Mouse (Mus musculus): Measurements from ENCODE around the gene Golgb1.
A peak's percentile ranks its signal among the peaks of the same experiment; 100 is the strongest.
"Not testable (repeated sequence)": the region's sequence is repeated elsewhere in the genome, so short reads cannot be mapped to it uniquely, and the experiment has no call there.

The Golgb1 gene

DNA sequence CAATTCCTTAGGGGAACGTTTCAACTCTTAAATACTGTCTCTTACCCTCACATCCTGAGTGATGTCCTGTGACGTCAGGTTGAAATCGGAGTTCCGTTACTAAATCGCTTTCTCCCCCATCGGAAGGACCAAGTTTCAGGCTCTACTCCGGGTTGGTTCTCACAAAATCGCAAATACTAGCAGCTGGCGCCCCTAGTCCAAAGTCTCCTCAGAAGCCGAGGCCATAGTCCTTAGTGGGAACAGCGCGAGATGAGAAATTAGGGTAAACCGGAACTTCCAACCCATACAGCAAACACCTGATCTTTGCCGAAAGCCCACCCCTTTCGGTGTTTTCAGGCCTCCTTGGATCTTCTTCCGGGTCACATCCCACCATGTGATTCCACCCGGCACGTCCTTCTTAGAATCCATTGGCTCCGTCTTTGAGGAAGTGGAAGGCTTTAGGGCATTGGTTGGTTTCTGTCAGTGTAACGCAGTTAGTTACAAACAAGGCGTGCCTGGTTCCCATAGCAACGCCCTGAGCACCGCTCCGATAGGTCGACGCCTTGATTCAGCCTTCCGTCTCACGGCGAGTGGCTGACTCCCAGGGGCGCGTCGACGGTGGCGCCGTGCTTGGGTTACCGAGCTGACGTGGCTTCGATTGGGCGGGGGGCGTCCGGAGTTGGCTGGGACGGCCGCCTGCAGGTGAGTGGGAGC, at the start of gene Golgb1, which contains the start of gene Eaf2:
Gene Golgb1, plus strand, starts transcription at position 558 of the 693 bp plus-strand sequence.
Gene Eaf2, minus strand, starts transcription at position 421 of the 693 bp plus-strand sequence.
- peak; percentile 100 for DNase-seq (ENCODE audit: low spot score)

DNA sequence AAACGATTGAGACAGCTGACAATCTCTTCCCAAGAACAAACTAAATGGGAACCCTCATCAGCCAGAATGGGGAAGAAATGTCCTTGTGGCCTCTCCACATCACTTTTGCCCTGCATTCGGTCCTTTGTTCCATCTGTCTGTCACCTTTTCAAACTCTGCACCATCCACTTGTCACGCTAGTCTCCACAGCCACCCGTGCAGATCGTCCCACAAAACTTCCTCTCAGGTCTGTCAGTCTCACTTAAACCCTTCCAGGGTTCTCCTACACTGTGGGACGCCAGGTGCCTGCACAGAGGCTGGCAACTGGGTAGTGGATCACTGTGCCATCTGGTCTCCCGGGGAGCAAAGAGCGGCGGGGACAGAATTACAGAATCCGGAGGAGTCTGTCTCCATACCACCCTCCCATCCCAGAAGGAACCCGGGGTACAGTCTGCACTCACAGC, 47.3 kb upstream of the Golgb1 start:
- DNase-seq (ENCODE audit: low spot score), result peak; percentile 5

DNA sequence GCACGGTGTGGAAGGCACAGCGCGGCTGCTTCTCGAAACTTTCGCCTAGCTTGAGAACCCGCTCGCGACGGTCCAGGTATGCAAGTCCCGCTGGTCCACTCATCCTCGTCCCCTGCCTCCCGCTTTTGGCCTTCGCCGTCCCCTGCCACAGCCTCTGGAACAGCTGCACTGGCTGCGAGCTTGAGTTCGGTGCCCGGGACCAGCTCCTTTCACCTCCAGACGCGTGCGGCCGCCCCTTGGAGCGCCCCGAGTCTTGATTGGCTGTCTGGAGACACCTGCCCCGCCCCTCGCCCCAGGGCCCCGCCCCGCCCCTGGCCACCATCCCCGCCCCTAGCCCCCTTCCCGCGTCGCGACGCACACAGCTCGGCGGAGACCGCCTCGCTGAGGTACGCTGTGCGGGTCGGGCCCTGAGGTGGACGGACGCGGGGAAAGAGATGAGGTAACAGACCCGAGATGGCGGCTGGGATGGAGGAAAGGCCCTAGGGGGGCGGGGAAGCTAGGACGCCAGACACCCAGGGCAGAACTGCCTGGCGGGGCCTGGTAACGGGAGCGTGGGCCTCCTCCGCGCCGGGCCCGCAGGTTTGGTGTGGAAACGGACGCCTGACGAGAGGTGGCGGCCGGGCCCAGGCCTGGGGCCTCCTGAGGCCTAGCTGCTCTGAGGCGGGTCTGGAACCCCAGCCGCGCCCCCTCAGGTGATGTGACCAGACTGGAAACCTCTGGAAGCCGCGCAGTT, 46.7 kb upstream of the Golgb1 start, which contains the start of gene Iqcb1:
Gene Iqcb1, plus strand, starts transcription at position 332 of the 733 bp plus-strand sequence.
- peak; percentile 91 for DNase-seq (ENCODE audit: low spot score)

DNA sequence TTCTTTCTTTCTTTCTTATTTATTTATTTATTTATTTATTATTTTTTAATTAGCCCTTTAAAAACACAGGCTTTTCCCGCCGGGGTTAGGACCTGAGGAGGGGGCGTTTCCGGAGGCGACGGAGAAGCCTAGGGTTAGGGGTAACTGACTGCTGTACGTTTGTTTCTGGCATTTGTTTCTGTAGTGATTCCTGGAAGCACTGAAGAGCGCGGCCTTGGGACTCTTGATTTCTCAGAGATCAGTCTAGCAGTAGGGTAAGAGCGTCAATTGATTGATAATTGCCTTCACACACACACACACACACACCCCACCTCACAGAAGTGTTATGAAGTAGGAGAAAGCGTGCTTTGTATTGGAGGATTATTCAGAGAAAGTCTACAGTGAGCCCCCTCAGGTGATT, 46.1 kb upstream of the Golgb1 start:
- DNase-seq (ENCODE audit: low spot score), result peak; percentile 55

DNA sequence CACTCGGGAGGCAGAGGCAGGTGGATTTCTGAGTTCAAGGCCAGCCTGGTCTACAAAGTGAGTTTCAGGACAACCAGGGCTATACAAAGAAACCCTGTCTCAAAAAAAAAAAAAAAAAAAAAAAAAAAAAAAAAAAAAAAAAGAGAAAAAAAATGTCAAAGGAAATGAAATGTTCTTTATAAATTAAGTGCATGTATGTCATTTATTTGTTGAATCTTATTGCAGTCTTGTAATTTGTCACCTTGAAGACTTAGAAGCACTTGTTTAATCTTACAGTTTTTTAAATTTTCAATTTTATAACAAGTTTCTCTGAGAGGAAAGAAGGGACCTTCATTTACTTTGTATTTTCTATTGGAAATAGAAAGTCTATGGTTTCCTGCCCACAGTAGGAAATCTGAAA, 28.0 kb upstream of the Golgb1 start:
- DNase-seq (ENCODE audit: low spot score), result not testable (repeated sequence)

- no peak for DNase-seq (ENCODE audit: low spot score)
These were observed 23.7 kb upstream of the Golgb1 start for GRCm38 (mm10) chr16:36851202-36851601.

DNA sequence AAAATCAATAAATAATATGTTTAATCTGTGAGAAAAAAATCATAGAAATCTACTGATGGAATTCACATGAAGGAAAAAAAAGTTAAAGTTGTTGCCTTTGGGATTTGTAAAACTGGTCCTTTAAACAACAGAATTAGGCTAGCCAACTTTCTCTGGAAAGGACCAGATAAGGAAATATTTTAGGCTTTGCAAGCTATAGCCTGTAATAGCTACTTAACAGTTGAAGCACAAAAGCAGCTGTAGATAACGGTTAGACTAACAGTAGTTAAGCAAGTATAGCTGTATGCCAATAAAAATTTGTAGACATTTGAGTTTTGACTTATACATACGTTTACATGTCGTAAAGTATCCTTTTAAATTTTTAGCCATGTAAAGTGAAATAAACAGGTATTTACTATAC, 11.4 kb upstream of the Golgb1 start:
- no peak for DNase-seq (ENCODE audit: low spot score)

DNA sequence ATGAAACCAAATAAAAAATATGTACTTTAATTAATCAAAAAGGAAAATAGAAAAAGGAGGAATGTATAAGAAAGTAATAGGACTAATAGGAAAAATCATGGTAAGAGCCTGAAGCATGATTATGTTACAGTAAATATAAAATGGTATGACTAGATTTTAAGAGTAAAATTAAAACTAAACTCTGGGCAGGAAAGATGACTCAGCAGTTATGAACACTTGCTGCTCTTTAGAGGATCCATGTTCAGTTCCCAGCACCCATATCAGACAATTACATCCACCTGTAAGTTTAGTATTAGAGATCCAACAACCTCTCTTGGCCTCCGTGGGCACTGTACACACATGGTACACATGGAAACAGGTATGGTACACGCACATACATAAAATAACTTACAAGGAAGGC, 5.5 kb upstream of the Golgb1 start:
- DNase-seq (ENCODE audit: low spot score), result no peak

DNA sequence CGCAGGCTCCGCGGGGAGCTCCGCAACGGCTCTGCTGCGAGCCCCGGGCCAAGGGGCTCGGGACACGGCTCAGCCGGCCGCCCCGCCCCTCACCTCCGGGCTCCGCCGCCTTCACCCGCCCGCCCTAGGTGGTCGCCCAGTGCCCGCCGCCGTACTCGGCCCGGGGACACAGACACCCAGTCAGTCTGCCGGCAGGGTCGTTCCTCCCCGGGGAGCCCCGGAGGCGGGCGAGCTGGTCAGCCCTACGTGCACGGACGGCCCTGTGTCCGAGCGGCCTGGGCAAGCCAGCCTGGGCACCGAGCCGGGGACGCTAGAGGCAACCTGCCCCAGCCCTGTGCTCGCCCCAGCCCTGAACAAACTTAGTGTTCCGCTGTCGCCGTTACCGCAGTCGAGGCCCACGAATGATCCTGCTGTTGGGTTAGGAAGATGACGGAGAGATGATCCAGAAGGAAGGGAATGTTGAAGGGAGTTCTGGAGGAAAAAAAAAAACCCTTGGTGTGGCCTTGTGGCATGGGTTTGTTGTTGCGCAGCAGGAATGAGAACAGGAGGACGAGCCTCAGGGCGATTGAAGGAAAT, 424 bp downstream of the Golgb1 start:
- peak; percentile 40 for DNase-seq (ENCODE audit: low spot score)

- DNase-seq (ENCODE audit: low spot score), result peak; percentile 16
These were observed 2.4 kb downstream of the Golgb1 start for GRCm38 (mm10) chr16:36877316-36877715.

GRCm38 (mm10) chr16:36882737-36883343, 7.9 kb downstream of the Golgb1 start:
- DNase-seq (ENCODE audit: low spot score), result no peak

GRCm38 (mm10) chr16:36884881-36885280, 9.9 kb downstream of the Golgb1 start:
- DNase-seq (ENCODE audit: low spot score), result peak; percentile 57

- DNase-seq (ENCODE audit: low spot score), result no peak
These were observed 11.0 kb downstream of the Golgb1 start for GRCm38 (mm10) chr16:36885912-36886311.

- DNase-seq (ENCODE audit: low spot score), result no peak
These were observed 12.6 kb downstream of the Golgb1 start for GRCm38 (mm10) chr16:36887546-36887945.

DNA sequence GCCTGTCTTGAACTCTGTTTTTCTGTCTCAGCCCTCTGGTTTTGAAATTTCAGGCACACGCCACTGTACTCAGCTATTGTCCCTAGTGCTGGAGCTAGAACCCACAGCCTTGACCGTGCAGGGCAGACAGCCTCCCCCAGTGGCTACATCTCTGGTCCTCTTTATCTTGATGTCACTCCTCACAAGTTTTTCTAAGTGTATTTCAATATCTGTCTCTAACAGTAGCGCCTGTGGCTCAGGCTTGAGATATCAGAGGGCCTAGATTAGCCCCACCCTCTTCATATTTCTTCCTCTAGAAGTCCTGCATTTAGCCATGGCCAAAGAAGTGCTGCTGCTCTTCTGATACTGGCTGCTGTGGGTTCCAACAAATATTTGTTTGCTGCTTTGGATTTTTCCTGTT, 15.6 kb downstream of the Golgb1 start:
- DNase-seq (ENCODE audit: low spot score), result no peak

DNA sequence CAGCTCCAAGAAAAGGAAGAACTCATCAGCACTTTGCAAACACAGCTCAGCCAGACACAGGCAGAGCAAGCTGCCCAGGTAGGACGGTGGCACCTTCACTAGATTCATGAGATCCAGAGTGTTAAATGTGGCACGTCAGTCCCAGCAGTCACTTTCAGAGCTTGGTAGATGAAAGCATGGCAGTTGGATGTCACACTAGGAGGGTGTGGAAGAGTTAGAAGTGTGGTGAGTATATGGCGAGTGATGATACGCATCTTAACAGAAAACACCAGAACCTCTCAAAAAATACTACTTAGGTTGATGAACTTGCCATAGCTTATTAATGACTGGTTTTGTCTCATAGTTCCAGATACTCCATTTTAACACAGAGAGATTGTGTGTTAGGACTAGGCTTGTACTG, 16.5 kb downstream of the Golgb1 start:
- DNase-seq (ENCODE audit: low spot score), result no peak

DNA sequence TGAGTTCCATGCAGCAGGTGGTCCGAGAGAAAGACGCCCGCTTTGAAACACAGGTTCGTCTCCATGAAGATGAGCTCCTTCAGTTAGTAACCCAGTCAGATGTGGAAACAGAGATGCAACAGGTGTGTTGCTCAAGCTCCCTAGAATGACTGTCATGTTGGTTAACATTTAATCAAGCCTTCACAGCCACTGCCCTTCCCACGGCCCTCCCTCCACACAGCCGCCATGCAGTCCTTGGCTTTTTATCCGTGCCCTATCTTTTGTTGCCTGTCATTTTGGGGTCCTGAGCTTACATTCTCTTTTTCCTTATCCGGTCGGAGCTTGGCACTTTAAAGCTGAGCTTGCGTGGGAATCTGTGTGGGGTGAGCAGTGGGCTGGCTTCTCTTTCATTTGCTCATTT, 18.4 kb downstream of the Golgb1 start:
- DNase-seq (ENCODE audit: low spot score), result no peak

DNA sequence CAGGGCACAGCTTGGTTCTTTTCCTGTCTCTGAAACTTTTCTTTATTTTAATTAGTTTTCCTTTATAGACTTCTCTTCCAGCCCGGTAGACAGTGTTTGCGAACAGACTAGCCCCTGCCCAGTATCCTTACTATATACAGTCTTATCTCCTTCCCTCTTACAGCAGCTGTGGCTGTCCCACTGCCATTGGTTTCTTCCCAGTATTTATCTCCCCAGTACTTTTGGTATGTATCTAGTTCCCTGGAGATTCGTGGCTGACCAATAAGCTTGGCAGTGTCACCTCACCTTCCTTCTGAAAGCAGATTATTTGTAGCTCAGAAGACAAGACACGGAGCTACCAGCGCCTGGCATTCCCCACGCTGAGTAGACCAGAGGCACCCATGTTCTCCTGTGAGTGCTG, 21.8 kb downstream of the Golgb1 start:
- DNase-seq (ENCODE audit: low spot score), result no peak

GRCm38 (mm10) chr16:36903156-36903555, 28.2 kb downstream of the Golgb1 start:
- no peak for DNase-seq (ENCODE audit: low spot score)

GRCm38 (mm10) chr16:36911909-36912308, 37.0 kb downstream of the Golgb1 start:
- no peak for DNase-seq (ENCODE audit: low spot score)

GRCm38 (mm10) chr16:36912311-36912710, 37.4 kb downstream of the Golgb1 start:
- no peak for DNase-seq (ENCODE audit: low spot score)

DNA sequence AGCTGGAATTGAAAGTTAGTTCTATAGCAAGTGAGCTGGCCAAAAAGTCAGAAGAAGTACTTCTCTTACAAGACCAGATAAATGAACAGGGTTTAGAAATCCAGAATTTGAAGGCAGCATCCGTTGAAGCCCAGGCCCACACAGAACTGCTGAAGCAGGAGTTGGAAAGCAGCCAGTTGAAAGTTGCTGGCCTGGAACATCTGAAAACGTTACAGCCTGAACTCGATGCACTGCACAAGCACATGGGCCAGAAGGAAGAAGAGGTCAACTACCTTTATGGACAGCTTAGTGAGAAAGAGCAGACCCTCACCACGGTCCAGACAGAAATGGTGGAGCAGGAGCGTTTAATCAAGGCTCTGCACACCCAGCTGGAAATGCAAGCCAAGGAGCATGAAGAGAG, 39.3 kb downstream of the Golgb1 start:
- DNase-seq (ENCODE audit: low spot score), result no peak

DNA sequence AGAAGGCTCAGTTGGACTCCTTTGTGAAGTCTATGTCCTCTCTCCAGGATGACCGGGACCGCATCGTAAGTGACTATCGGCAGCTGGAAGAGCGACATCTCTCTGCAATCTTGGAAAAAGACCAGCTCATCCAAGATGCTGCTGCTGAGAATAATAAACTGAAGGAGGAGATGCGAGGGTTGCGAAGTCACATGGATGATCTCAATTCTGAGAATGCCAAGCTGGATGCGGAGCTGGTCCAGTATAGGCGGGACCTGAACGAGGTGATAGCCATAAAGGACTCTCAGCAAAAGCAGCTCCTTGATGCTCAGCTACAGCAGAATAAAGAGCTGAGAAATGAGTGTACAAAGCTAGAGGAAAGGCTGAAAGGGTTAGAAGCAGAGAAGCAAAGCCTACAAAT, 43.6 kb downstream of the Golgb1 start:
- no peak for DNase-seq (ENCODE audit: low spot score)
